Comparison of ENCODE assay signal across 11 mouse cellular contexts in genomic region chr7:18922807-18923206, GRCm38 (mm10). TPM values are rescaled to one million over a fixed set of nuclear protein-coding genes. Genes with fewer than 3 reads are reported as not detected.
DNase-seq lines count a peak whose midpoint lies in the region; ATAC-seq lines count a peak whose summit lies in the region.
"Had no signal": no experiment of that assay in that cellular context is flagged by ENCODE, and none has a peak within 500 bp of the region (broad histone marks: within the 10 kb centered on the region; RNA-seq: fewer than 3 reads in every experiment).

No protein-coding gene starts in this region.

- H3K27me3 ChIP-seq in neural tube, embryonic 13.5 days: no peaks in the 10 kb centered on the region
- H3K27me3 ChIP-seq in liver, embryonic 12.5 days (replicated peaks): peaks cover 84% of the 10 kb centered on the region

- peaks cover 59% of the 10 kb centered on the region for H3K4me1 ChIP-seq in neural tube, embryonic 13.5 days (replicated peaks)
- peaks cover 16% of the 10 kb centered on the region for H3K4me1 ChIP-seq in liver, embryonic 12.5 days

- H3K27ac ChIP-seq in neural tube, embryonic 13.5 days (replicated peaks): peak overlapping the region; percentile 96
- no peak overlapping the region for H3K27ac ChIP-seq in liver, embryonic 12.5 days
- H3K27ac ChIP-seq: lung, embryonic 15.5 days had no signal

- peak; percentile 39 for DNase-seq in embryo, embryonic 10 days (ENCODE audit: low spot score)
- DNase-seq in left cerebral cortex, adult 11 months (ENCODE audit: low spot score): peak; percentile 83
- DNase-seq in thymus, adult 18-20 months: no peak
- no peak for DNase-seq in urinary bladder, postnatal 36 days (ENCODE audit: low spot score in 2 of 2)
- no peak for DNase-seq in heart, adult 18-20 months
- DNase-seq: heart, postnatal 36 days had no signal

- WGBS in neural tube, embryonic 13.5 days: 12% methylated on average over 5 of the region's 5 CpGs
- 32% methylated on average over 5 of the region's 5 CpGs for WGBS in liver, embryonic 12.5 days (ENCODE audit: insufficient replicate concordance)

- no peak overlapping the region for H3K4me3 ChIP-seq in neural tube, embryonic 13.5 days
- H3K4me3 ChIP-seq in liver, embryonic 12.5 days: no peak overlapping the region
- H3K4me3 ChIP-seq: lung, embryonic 15.5 days had no signal

- no peaks in the 10 kb centered on the region for H3K36me3 ChIP-seq in neural tube, embryonic 13.5 days
- no peaks in the 10 kb centered on the region for H3K36me3 ChIP-seq in liver, embryonic 12.5 days
- H3K36me3 ChIP-seq: lung, embryonic 15.5 days had no signal

- no peaks in the 10 kb centered on the region for H3K9me3 ChIP-seq in neural tube, embryonic 13.5 days
- no peaks in the 10 kb centered on the region for H3K9me3 ChIP-seq in liver, embryonic 12.5 days (replicated peaks)
- H3K9me3 ChIP-seq: lung, embryonic 15.5 days had no signal

- peak overlapping the region; percentile 77 for H3K4me2 ChIP-seq in neural tube, embryonic 13.5 days
- no peak overlapping the region for H3K4me2 ChIP-seq in liver, embryonic 12.5 days
- H3K4me2 ChIP-seq: lung, embryonic 15.5 days had no signal

- ATAC-seq in frontal cortex, adult (ENCODE audit: low TSS enrichment): peak; percentile 38
- ATAC-seq in neural tube, embryonic 13.5 days (ENCODE audit: low read depth): no peak
- no peak for ATAC-seq in liver, embryonic 12.5 days

- H3K9ac ChIP-seq in neural tube, embryonic 13.5 days: peak overlapping the region; percentile 57
- no peak overlapping the region for H3K9ac ChIP-seq in liver, embryonic 12.5 days
- H3K9ac ChIP-seq: lung, embryonic 15.5 days had no signal

RNA-seq across cellular contexts. Expression of gene Nova2, which starts 2.9 kb away (rescaled TPM):
- polyA plus RNA-seq in neural tube, embryonic 13.5 days (2015; fragmentation: Nextera tagmentation; extraction: Ambion mirVana): 9.7 and 10.7 TPM in 2 replicates
- polyA plus RNA-seq in liver, embryonic 12.5 days (2016; fragmentation: Nextera tagmentation; extraction: Ambion mirVana): 0.13 and 0.16 TPM in 2 replicates
- 1 to 10 TPM; 4.4 to 4.9 TPM for total RNA-seq in heart, adult 18-20 months (2021)

RNA-seq across cellular contexts. Expression of gene Ccdc61, which starts 12.6 kb away (rescaled TPM):
- polyA plus RNA-seq in neural tube, embryonic 13.5 days (2015; fragmentation: Nextera tagmentation; extraction: Ambion mirVana): 19.7 and 23.0 TPM in 2 replicates
- 16.8 and 18.3 TPM in 2 replicates for polyA plus RNA-seq in liver, embryonic 12.5 days (2016; fragmentation: Nextera tagmentation; extraction: Ambion mirVana)
- total RNA-seq in heart, adult 18-20 months (2021): 10 to 100 TPM in 1 of 2 experiments, 1 to 10 TPM in 1; 8.8 to 10.2 TPM

RNA-seq across cellular contexts. Expression of gene Pglyrp1, which starts 51.7 kb away (rescaled TPM):
- 12.6 and 12.8 TPM in 2 replicates for polyA plus RNA-seq in neural tube, embryonic 13.5 days (2015; fragmentation: Nextera tagmentation; extraction: Ambion mirVana)
- polyA plus RNA-seq in liver, embryonic 12.5 days (2016; fragmentation: Nextera tagmentation; extraction: Ambion mirVana): 8.9 and 10.0 TPM in 2 replicates
- 1 to 10 TPM; 1.6 to 5.5 TPM for total RNA-seq in heart, adult 18-20 months (2021)
- total RNA-seq: MEL had no signal

Comparison
In these comparisons a context has a peak if more than half of its experiments do, and no peak if none do; other contexts are left out.
1. DNase-seq: peak in embryo, embryonic 10 days (single experiment) and left cerebral cortex, adult 11 months (single experiment); none in thymus, adult 18-20 months (0 of 2), urinary bladder, postnatal 36 days (0 of 2) and heart, adult 18-20 months (0 of 2).